Mouse (Mus musculus) CH12.LX (cell line): ENCODE results near the gene D11Wsu47e.

Experiments
- BHLHE40 ChIP-seq: IDR thresholded peaks from 2 replicates; pipeline ENCODE4 v1.6.1; 2011; ENCODE audit warnings: mild to moderate bottlenecking, low read depth, low read length, improper control_type of control experiment
- POLR2A ChIP-seq: IDR thresholded peaks from 2 replicates; pipeline ENCODE4 v1.6.1; 2011; ENCODE audit warnings: low read depth, mild to moderate bottlenecking, improper control_type of control experiment, low read length

DNA sequence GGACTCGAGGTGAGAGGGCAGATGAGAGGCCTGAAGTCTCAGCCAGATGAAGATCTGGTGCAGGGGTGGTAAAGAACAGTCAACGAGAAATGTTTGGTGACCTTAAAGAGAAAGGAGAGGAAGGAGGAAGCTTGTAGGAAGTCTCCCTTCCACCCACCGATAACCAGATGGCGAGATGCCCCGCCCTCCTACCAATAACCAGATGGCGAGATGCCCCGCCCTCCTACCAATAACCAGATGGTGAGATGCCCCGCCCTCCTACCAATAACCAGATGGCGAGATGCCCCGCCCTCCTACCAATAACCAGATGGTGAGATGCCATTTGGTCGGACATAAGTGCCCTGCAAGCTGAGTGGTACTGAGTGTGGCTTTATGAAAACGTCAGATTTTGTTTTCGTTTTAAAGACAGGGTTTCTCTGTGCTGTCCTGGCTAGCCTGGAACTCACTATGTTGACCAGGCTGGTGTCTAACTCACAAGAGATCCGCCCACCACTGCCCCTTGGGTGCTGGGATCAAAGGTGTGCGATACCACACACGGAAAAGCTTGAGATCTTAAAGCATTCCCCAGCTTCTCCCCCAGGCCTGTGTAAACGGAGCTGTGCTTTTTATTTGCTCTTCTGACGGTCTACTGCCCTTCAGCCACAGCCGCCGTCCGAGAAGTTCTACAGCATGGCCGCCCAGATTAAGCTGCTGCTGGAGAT, 32.9 kb upstream of the D11Wsu47e start:
- TF ChIP-seq POLR2A (no peak), BHLHE40 (no peak)
